Mouse (Mus musculus): ENCODE results near the gene Rexo4.

Rexo4 gene

GRCm38 (mm10) chr2:26950411-26950810 is 13.8 kb downstream of the Rexo4 start:
- DNase-seq (ENCODE audit: low spot score in 2 of 2): no peak

DNA sequence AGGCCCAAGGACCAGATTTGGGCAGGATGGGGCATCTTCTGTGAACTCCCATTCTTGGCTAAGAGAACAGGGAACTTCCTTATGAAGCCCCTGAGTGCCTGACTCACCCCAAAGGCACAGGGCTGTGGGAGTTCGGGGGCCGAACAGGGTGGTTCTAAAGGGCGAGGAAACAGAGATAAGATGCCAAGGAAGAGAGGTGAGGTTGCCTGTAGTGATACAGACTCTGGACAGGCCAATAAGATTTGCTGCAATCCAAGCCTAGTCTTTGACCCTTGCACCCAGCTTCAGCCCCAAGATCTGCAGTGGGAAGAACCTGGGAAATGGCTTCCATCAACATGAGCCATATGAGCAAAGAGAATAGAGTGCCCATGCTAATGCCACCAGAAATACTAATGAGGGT is 20.9 kb downstream of the Rexo4 start:
- DNase-seq (ENCODE audit: low spot score in 2 of 2): no peak

DNA sequence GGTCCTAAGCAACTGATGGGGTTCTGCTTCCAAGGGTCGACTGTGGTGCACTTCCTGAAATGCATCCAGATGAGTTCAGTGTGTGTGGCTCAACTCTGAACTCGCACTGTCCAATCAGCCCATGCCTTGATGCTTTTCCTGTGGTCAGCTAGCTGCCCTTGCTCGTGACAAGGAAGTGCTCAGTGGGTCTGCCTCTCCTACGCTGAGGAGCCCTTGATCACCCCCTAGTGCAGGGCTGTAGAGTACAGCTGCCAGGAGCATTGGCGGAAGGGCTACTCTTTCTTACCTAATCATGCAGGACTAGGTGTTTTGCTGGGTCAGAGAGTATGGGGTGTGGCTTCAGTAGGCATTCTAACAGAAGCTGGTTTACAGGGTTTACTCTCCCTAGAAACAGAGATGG is 22.6 kb downstream of the Rexo4 start:
- no peak for DNase-seq (ENCODE audit: low spot score in 2 of 2)

DNA sequence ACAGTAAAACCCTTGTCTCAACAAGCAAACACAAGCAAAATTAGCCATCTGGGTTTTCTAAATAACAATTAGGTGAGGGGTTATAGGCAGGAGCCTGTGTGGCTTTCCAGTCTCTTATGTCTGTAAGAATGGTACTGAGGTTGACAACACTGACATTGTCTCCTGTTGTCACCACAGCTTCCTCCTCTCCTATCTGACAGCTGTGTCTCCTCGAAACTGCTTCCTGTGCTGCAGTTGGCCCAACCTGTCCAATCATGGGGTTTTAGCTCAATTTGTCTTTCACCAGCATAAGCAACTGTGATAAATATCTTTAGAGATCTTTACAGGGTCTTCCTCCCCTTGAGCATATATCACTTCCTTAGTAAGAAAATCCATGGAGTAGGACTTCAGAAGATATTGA is 27.8 kb downstream of the Rexo4 start:
- no peak for DNase-seq (ENCODE audit: low spot score in 2 of 2)

- DNase-seq (ENCODE audit: low spot score in 2 of 2): no peak
Observed at GRCm38 (mm10) chr2:26935286-26935685, 28.9 kb downstream of the Rexo4 start.

DNA sequence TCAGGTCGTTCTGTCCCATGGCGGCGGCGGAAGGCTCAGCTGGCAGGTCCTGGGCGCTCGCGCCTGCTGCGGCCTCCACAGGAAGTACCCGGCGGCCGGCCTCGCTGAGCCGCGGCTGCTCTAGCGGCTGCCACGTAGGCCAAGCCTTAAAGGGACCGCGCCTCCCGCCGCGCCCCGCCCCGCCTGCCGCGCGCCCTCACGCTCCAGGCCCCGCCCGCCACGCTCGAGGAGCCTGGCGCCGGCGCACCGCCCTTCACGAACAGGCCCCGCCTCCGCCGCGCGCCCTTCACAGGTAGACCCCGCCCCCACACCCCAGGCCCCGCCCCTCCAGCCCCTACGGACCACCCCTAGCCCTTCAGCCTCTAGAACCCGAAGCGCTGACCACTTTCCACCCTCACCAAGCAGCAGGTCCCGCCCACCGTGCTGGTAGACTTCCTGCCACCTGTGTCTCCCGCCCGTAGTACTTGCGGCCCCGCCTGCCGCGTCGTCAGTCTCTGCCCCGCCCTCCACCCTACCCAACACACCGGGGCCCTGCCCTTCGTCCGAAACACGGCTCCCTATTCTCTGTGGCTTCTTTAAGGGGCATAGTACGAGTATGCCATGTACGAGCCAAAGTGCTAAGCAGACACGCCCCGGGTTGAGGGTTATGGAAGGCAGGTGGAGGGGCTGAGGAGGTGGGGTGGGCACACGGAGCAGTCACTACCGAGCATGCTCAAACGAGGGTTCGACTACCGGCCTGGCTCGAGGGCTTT is 30.7 kb downstream of the Rexo4 start, which contains the start of the genes Surf4 and Stkld1:
Gene Surf4 (minus strand): TSS at position 625 of the 752 bp plus-strand sequence.
Gene Stkld1 (plus strand): TSS at position 744 of the 752 bp plus-strand sequence.
- peak; percentile 89 to 93 for DNase-seq (ENCODE audit: low spot score in 2 of 2)

- DNase-seq (ENCODE audit: low spot score in 2 of 2): peak; percentile 24 to 47
Observed at GRCm38 (mm10) chr2:26932473-26933303, 31.5 kb downstream of the Rexo4 start.

- peak in 1 of 2 experiments; percentile 60 for DNase-seq (ENCODE audit: low spot score in 2 of 2)
Observed at GRCm38 (mm10) chr2:26930390-26930789, 33.8 kb downstream of the Rexo4 start.

- no peak for DNase-seq (ENCODE audit: low spot score in 2 of 2)
Observed at GRCm38 (mm10) chr2:26927745-26928476, 36.3 kb downstream of the Rexo4 start.

DNA sequence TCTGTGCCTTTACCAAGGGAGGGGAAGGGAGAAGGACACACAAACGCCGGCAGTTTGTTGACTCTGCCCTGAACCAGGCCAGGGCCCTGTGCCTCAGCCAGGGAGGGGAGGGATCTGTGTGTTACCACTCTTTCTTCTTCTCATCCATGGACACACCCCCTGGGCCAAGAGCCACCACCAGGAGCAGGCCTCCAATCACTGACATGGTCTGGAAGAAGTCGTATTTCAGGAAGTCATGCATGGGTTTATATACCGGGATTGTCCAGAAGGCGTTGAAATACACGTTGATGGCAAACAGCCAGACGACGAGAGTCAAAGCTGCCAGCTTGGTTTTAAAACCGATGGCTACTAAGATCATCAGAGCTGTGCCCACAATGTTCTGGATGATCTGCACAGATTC is 42.4 kb downstream of the Rexo4 start:
- DNase-seq (ENCODE audit: low spot score in 2 of 2): no peak

DNA sequence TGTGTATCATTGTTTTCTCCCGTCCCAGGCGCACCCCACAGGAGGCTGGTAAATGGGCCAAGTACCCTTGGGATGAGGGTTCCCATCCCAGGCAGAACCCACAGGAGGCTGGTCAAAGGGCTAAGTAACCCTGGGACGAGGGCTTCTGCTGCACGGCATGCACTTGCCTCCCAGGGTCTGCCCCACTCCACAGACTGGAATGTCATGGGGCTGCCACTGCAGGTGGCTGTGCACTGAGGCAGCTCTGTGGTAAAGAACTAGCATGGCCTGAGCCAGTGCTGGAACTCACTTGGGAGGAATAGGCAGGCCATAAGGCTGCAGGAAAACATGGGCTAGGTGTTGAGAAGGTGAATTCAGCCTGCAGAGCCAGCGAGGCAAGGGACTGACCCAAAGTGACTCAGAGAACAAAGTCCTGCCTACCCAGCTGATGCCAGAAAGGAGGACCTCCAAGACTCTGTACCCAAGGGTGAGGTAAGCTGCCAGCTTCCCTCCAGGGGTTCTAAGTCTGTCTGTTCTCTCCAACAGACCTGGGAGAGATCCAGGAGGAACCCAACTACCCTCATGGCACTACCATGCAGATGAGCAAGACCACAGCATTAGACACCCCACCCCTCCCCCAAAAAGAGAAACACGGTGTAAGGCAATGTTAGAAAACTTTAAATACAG is 43.9 kb downstream of the Rexo4 start:
- DNase-seq (ENCODE audit: low spot score in 2 of 2): no peak

DNA sequence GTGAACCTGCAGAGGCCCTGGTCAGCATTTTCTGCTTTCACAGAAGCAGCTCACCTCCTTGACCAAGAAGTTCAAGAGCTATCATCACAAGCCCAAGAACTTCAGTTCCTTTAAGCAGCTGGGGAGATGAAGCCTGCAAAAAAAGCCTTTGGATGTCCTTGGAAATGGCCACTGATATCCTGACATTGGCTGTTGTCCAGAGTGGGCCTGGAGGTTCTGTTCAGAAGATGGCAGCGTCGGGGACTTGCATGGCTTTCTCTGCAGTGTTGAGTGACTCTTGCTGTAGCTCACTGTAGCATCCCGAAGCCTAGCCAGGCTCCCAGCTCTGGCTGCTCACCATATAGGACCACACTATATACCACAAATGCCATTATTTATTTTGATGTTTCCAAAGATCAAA is 44.5 kb downstream of the Rexo4 start:
- DNase-seq (ENCODE audit: low spot score in 2 of 2): no peak

DNA sequence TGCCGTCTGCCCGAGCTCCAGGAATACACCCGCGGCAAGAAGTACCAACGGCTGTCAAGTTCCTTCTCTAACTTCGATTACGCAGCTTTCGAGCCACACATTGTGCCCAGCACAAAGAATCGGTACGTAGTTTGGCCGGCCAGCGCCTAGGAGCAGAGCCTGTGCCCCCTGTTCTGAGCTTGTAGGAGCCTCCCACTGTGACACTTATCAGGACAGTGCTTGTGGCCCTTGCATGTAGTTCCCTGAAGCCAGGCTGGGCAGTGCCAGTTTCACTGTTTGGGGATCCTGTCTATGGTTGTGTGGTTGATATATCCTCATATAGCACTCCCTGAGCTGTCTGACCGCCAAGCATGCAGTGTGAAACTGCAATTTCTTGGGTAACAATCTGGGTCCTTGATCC is 47.4 kb downstream of the Rexo4 start:
- no peak for DNase-seq (ENCODE audit: low spot score in 2 of 2)

DNA sequence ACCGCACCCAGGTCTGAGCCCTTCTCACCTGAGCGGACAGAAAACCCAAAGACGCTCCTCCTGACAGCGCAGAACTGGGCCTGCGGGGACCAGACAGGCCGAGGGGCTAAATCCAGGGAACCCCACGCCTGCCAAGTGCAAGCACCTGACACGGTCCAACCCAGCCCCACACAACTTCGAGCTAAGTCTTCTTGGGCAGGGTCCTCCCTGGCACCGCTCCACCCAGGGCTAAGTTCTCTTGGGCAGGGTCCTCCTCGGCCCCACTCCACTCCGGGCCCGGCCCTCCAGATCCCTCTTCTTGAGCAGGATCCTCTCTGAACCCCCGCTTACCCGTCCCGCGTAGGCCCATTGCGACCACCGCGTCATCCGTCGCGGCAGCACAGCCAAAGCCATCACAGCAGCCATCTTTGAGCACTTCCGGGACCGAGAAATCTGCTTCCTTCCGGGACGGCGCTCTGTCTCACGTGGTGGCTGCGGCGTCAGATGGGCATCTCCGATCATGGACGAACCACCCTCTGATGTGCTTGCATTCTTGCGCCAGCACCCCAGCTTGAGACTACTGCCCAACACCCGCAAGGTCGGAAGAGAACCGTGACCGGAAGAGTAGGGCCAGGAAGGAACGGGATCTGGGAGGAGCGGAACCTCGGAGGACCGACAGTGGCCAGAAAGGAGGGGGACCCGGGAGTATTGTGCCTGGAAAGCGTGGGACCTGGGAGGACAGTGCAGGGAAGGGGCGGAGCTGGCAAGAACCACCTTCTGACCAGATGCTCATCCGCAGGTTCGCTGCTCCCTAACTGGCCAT is 48.1 kb downstream of the Rexo4 start, which contains the start of the genes Surf2 and Surf1:
Gene Surf2 (plus strand): TSS at position 441 of the 802 bp plus-strand sequence.
Gene Surf1 (minus strand): TSS at position 604 of the 802 bp plus-strand sequence.
- DNase-seq (ENCODE audit: low spot score in 2 of 2): peak; percentile 81 to 83

DNA sequence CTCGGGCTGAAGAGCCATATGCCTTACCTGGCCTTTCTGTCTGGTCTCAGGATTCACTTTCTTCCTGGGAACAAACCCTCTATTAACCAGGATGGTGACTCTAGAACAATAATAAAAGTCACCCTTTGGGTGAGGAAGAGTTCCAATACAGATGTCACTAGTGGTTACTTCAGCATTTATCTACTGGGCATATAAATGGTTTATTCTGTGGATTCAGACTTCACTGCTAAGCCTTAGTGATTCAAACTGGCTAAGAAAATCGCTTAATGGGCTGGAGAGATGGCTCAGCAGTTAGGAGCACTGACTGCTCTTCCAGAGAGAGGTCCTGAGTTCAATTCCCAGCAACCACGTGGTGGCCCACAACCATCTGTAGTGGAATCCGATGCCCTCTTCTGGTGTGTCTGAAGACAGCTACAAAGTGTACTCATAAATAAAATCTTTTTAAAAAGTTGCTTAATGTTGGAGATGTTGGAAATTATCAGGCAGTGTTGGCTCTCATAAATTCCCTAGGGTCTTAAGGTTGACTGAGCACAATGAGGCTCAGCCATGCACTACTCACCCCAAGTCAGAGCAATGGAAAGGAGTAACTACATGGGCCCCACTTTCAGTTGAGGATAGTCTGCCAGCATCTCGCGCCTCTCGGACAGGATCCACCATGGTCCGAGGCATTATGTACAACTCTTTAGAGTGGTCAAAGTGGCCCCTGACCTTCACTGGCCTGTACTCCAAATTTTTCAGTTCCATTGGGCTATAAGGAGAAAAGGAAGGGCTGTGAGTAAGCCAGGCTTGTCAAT is 49.8 kb downstream of the Rexo4 start:
- no peak for DNase-seq (ENCODE audit: low spot score in 2 of 2)

DNA sequence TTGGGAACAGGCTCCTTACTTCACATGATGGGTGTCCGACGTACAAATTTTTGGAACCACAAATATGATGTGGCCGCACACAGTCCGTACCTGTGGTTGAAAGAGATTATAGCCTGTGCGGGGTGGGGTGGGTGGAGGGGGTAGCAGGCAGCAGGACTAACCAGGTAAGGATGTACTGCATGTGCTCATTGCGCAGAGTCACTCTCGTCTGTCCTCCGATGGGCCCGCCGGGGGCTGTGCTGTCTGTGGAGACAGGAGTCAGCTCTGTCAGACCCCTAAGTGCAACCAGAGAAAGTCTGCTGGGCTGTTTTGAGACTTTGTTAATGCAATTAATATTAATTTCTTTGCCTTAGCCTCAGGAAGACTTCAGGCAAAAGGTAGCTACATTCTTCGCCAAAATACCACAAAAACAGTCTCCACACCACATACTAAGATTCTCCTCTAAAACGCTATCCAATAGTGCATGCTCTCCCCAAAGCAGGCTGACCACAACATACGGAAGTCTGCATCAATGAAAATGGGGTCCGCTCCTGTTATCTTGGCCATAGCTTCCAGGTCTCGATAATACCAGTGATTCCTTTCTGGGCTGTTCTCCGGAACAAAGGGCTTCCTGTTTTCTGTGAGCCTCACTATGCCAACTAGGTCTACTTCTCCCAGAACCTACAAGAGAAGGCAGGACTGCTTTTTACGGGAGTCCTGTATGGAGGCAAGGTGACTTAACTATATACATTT is 50.6 kb downstream of the Rexo4 start:
- DNase-seq (ENCODE audit: low spot score in 2 of 2): no peak

DNA sequence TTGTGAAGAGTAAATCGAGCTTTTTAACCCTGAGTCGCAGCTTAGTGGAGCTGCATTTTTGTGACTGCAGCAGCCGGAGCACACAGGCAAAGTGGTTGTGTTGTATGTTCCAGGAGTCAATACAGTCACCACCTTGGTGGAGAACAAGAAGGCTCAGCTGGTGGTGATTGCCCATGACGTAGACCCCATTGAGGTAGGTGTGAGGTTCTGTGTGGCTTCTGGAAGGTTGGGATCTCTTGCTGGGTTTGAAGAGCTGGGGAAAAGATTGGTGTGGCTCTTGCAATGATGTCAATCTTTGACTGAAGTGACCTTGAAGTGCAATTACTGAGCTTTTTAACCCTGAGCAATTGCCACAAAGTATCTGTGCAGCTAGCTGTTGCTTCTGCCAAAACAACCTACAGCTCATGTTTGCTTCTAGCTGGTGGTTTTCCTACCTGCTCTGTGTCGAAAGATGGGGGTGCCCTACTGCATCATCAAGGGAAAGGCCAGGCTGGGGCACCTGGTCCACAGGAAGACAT is 51.9 kb downstream of the Rexo4 start:
- DNase-seq (ENCODE audit: low spot score in 2 of 2): no peak

DNA sequence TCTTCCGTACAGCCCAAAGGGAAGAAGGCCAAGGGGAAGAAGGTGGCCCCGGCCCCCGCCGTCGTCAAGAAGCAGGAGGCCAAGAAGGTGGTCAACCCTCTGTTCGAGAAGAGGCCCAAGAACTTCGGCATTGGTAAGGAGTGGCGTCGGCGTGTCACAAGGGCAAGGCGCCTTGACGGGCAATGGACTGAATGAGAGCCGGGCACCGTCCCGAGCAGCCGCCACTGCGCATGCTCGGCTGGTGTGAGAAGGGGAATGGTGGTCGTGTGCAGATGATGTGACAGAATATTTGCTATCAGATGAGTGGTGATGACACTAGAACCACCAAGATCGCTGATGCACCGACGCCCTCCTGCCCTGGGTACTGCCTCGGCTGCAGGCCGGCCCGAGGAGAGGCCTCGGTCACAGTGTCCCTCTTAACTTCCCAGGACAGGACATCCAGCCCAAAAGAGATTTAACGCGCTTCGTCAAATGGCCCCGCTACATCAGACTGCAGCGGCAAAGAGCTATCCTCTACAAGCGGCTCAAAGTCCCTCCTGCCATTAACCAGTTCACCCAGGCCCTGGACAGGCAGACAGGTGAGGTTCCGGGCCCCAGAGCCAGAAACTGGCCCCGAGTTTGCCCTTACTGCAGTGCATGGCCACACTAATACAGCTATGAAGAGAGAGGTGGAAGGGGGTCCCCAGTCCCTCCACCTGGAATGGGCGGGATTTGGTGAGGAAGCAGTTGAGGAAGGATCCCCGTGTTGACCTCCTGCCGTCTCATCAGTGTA is 53.0 kb downstream of the Rexo4 start:
- DNase-seq (ENCODE audit: low spot score in 2 of 2): no peak

All from heart, adult 9 months (tissue).